Mouse (Mus musculus): ENCODE measurements around the gene Slu7.

DNA sequence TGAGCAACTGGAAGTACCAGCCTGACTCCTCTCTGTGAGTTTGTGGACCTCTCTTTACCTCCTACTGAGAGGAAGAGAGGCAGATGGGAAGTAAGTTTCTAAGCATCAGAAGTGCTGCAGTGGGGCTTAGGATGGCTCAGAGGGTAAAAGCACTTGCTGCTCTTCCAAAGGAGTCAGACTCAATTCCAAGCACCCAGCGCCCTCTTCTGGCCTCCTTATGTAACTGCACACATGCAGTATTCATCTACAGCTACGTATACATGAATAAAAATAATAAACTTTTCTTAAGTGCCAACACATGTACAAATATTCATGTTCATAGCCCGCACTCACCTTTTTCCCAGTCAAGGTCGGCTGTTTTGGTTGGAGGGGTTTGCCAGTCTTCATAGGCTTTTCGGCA lies 9.2 kb upstream of the Slu7 start:
- no peak for TF ChIP-seq GATA1 (IDR thresholded peaks at IDR 0.05; ENCODE audit: borderline replicate concordance, low read length)
- TF ChIP-seq TAL1 (conservative IDR thresholded peaks at IDR 0.05; ENCODE audit: low read depth, low read length), result no peak
- TF ChIP-seq CTCF (IDR thresholded peaks at IDR 0.05; ENCODE audit: low read depth, low read length), result no peak
